Mouse (Mus musculus): ENCODE data around the gene Pomgnt1. TPM values are rescaled to one million over a fixed set of nuclear protein-coding genes. Genes with fewer than 3 reads are reported as not detected.

Pomgnt1 gene
- 7.3 TPM for polyA plus RNA-seq (2014; fragmentation: Illumina TruSeq; extraction: RNeasy Lipid Tissue Mini Kit (QIAGEN cat#74804))

GRCm38 (mm10) chr4:116123602-116124519 lies at the start of gene Pomgnt1, which contains the start of gene Rad54l:
Gene Pomgnt1 (plus strand): TSS chr4:116123840.
Gene Rad54l (minus strand): TSS chr4:116123690.

GRCm38 (mm10) chr4:116074861-116075620 lies 48.6 kb upstream of the Pomgnt1 start, which contains the start of the genes Uqcrh and Lrrc41:
Gene Uqcrh (minus strand): TSS chr4:116075071.
Gene Lrrc41 (plus strand): TSS chr4:116075269.

GRCm38 (mm10) chr4:116151238-116151637 lies 27.6 kb downstream of the Pomgnt1 start, which contains the start of gene Lurap1:
Gene Lurap1 (minus strand): TSS chr4:116151338.

GRCm38 (mm10) chr4:116167404-116167803 lies 43.8 kb downstream of the Pomgnt1 start, which contains the start of gene Tspan1:
Gene Tspan1 (minus strand): TSS chr4:116167601.

GRCm38 (mm10) chr4:116173072-116173471 lies 49.4 kb downstream of the Pomgnt1 start, which contains the start of the genes 1700042G07Rik and Gm49337:
Gene 1700042G07Rik (plus strand): TSS chr4:116173372.
Gene Gm49337 (plus strand): TSS chr4:116173384.

Other genes with a start within 250 kb of the Pomgnt1 start
- not detected for gene Kncn, start 239.4 kb upstream of the Pomgnt1 start, polyA plus RNA-seq (2014; fragmentation: Illumina TruSeq; extraction: RNeasy Lipid Tissue Mini Kit (QIAGEN cat#74804))
- gene 6430628N08Rik, start 233.2 kb upstream of the Pomgnt1 start, polyA plus RNA-seq (2014; fragmentation: Illumina TruSeq; extraction: RNeasy Lipid Tissue Mini Kit (QIAGEN cat#74804)): not detected
- gene Dmbx1, start 183.9 kb upstream of the Pomgnt1 start, polyA plus RNA-seq (2014; fragmentation: Illumina TruSeq; extraction: RNeasy Lipid Tissue Mini Kit (QIAGEN cat#74804)): 0.14 TPM
- gene Faah, start 105.9 kb upstream of the Pomgnt1 start, polyA plus RNA-seq (2014; fragmentation: Illumina TruSeq; extraction: RNeasy Lipid Tissue Mini Kit (QIAGEN cat#74804)): 1.1 TPM
- gene Nsun4, start 70.0 kb upstream of the Pomgnt1 start, polyA plus RNA-seq (2014; fragmentation: Illumina TruSeq; extraction: RNeasy Lipid Tissue Mini Kit (QIAGEN cat#74804)): 10.5 TPM
- 188 TPM for gene Uqcrh, start 48.8 kb upstream of the Pomgnt1 start, polyA plus RNA-seq (2014; fragmentation: Illumina TruSeq; extraction: RNeasy Lipid Tissue Mini Kit (QIAGEN cat#74804))
- gene Lrrc41, start 48.6 kb upstream of the Pomgnt1 start, polyA plus RNA-seq (2014; fragmentation: Illumina TruSeq; extraction: RNeasy Lipid Tissue Mini Kit (QIAGEN cat#74804)): 13.3 TPM
- gene Rad54l, start 150 bp upstream of the Pomgnt1 start, polyA plus RNA-seq (2014; fragmentation: Illumina TruSeq; extraction: RNeasy Lipid Tissue Mini Kit (QIAGEN cat#74804)): 4.5 TPM
- gene Lurap1, start 27.5 kb downstream of the Pomgnt1 start, polyA plus RNA-seq (2014; fragmentation: Illumina TruSeq; extraction: RNeasy Lipid Tissue Mini Kit (QIAGEN cat#74804)): 4.8 TPM
- 18.3 TPM for gene Tspan1, start 43.8 kb downstream of the Pomgnt1 start, polyA plus RNA-seq (2014; fragmentation: Illumina TruSeq; extraction: RNeasy Lipid Tissue Mini Kit (QIAGEN cat#74804))
- not detected for gene 1700042G07Rik, start 49.5 kb downstream of the Pomgnt1 start, polyA plus RNA-seq (2014; fragmentation: Illumina TruSeq; extraction: RNeasy Lipid Tissue Mini Kit (QIAGEN cat#74804))
- gene Gm49337, start 49.5 kb downstream of the Pomgnt1 start, polyA plus RNA-seq (2014; fragmentation: Illumina TruSeq; extraction: RNeasy Lipid Tissue Mini Kit (QIAGEN cat#74804)): 2.2 TPM
- gene Pik3r3, start 97.8 kb downstream of the Pomgnt1 start, polyA plus RNA-seq (2014; fragmentation: Illumina TruSeq; extraction: RNeasy Lipid Tissue Mini Kit (QIAGEN cat#74804)): 34.3 TPM

Data from ovary, adult 10 weeks (tissue).